Mouse (Mus musculus) forebrain, embryonic 14.5 days (tissue): ENCODE data around the gene Eepd1. TPM values are rescaled to one million over a fixed set of nuclear protein-coding genes. Genes with fewer than 3 reads are reported as not detected.

Experiments
- ATAC-seq: fragments of 200-750 bp; cut with Nextera tagmentation; 2 replicates; pipeline ENCODE4 v1.8.0; 2017; ENCODE audit warnings: mild to moderate bottlenecking, moderate library complexity
- DNase-seq: peaks from one replicate; pipeline ENCODE4 v3.0.0-alpha.2; 2015; ENCODE audit warnings: low spot score
- H3K27ac ChIP-seq: fragments of 300-500 bp; sonication (generic); 2 replicates; pipeline ENCODE4 v1.5.1; 2014; ENCODE audit warnings: low read depth, mild to moderate bottlenecking, control low read depth, low read length, moderate library complexity
- H3K27me3 ChIP-seq: fragments of 300-500 bp; sonication (generic); replicated peaks from 2 replicates; pipeline ENCODE4 v1.6.1; 2014; ENCODE audit warnings: low read length, control low read depth, mixed read lengths; ENCODE audit not compliant: control insufficient read depth, insufficient read depth
- H3K36me3 ChIP-seq: fragments of 300-500 bp; sonication (generic); 2 replicates; pipeline ENCODE4 v1.6.1; 2014; ENCODE audit warnings: low read length, control low read depth; ENCODE audit not compliant: control insufficient read depth, insufficient read depth
- H3K4me1 ChIP-seq: fragments of 300-500 bp; sonication (generic); 2 replicates; pipeline ENCODE4 v1.6.1; 2014; ENCODE audit warnings: antibody characterized with exemption, low read length, control low read depth; ENCODE audit not compliant: control insufficient read depth, insufficient read depth
- H3K4me2 ChIP-seq: fragments of 300-500 bp; sonication (generic); 2 replicates; pipeline ENCODE4 v1.6.1; 2014; ENCODE audit warnings: mild to moderate bottlenecking, control low read depth, low read length
- H3K4me3 ChIP-seq: fragments of 300-500 bp; sonication (generic); 2 replicates; pipeline ENCODE4 v1.5.1; 2014; ENCODE audit warnings: low read depth, low read length, control low read depth
- H3K9ac ChIP-seq: fragments of 300-500 bp; sonication (generic); 2 replicates; pipeline ENCODE4 v1.6.1; 2014; ENCODE audit warnings: mild to moderate bottlenecking, low read length, control low read depth, moderate library complexity
- H3K9me3 ChIP-seq: fragments of 300-500 bp; sonication (generic); replicated peaks from 2 replicates; pipeline ENCODE4 v1.6.1; 2016; ENCODE audit warnings: low read length, control low read depth, mixed read lengths; ENCODE audit not compliant: control insufficient read depth
- WGBS: fragments of 180-500 bp; shearing (Covaris S2); extraction: QIAGEN DNeasy Blood & Tissue Kit; methylation state at CpG from one replicate; pipeline ENCODE4 v1.1.7; 2014; 5-methylcytosine and 5-hydroxymethylcytosine counted together
- polyA plus RNA-seq: library from polyadenylated mRNA; unstranded; fragments of >200 nt; fragmentation: Nextera tagmentation; extraction: Ambion mirVana; gene quantifications from 2 replicates; pipeline ENCODE4 v1.2.1, GENCODE M21; 2014

Eepd1 gene
- polyA plus RNA-seq, 1 experiment from 2014 or later, result 9.7 TPM

DNA sequence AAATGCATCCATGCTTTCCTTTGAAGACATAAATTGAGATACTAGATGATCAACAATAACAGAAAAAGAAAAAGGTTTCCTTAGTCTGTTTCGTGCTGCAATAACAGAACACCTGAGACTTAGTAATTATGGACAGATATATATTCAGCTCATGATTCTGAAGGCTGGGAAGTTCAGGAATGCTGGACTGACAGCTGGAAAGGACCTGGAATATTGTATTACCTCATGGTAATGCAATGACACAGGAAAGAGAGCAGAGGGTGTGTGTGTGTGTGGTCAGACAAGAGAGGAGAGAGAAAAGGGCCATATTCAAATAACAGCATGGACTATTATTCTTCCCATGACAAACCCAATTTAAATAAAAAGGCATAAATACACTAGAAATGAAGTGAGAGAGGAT lies 17.0 kb upstream of the Eepd1 start:
- 76% methylated on average over 1 of the region's 1 CpGs for WGBS
- no peaks in the 10 kb centered on the region for H3K36me3 ChIP-seq
- H3K4me2 ChIP-seq, result no peak overlapping the region
- H3K27me3 ChIP-seq, result no peaks in the 10 kb centered on the region
- no peak overlapping the region for H3K27ac ChIP-seq
- DNase-seq (no peak), ATAC-seq (no peak)
- H3K4me1 ChIP-seq, result no peaks in the 10 kb centered on the region
- H3K9ac ChIP-seq, result no peak overlapping the region
- H3K9me3 ChIP-seq, result no peaks in the 10 kb centered on the region
- no peak overlapping the region for H3K4me3 ChIP-seq

DNA sequence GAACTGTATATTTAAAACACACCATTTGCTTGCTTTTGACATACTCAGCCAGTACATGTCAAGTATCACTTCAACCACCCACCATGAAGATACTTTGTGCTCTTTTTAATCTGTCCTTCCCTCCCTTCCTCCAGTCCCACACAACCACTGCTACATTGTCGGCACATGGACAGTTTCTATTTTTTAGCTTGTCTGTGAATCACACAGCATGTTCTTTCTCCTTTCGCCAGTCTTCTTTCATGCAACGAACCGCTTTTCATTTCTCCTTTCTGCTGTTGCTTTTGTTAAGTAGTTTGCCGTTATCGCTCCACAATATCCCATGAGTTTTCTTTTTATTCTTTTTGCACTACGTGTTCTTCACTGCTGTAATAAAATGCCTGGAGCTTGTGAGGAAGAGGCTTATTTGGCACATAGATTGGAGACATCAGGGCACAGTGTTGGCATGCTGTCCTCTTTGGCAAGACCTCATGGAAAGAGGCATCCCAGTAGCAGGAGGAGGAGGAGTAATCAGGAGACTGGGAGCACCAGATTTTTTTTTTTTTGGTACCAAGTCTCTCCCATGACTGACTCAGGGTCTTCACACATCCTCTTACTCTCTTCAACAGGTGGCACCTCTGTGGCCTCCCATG lies 1.8 kb upstream of the Eepd1 start:
- no peak for ATAC-seq
- no peak overlapping the region for H3K4me2 ChIP-seq

DNA sequence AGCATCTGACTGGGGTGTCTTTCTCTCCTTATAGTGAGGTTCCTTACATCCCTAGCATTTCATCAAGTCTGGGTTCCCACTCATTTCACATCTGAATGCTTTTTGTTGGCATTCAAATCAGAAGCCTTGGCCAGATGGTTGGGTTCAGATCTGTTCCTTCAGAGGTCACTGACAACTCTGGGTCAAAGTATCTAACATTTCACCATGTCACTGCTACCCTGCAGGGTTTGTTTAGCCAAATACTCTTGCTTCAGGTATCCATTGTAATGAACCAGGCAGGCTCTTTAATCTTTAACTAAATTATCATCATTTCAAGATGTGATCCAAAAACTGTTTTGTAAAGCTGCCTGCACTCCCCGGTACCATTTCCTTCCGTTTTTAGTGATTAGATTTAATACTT lies 671 bp upstream of the Eepd1 start:
- H3K4me2 ChIP-seq, result no peak overlapping the region
- H3K27me3 ChIP-seq, result no peaks in the 10 kb centered on the region
- H3K36me3 ChIP-seq, result no peaks in the 10 kb centered on the region
- DNase-seq (no peak), ATAC-seq (no peak)
- peaks cover 13% of the 10 kb centered on the region for H3K4me1 ChIP-seq
- H3K9me3 ChIP-seq, result no peaks in the 10 kb centered on the region
- WGBS, result 91% methylated on average over 2 of the region's 2 CpGs
- H3K9ac ChIP-seq, result no peak overlapping the region
- no peak overlapping the region for H3K4me3 ChIP-seq
- no peak overlapping the region for H3K27ac ChIP-seq

More for the DNA sequence above, 1.8 kb upstream of the Eepd1 start:
- no peaks in the 10 kb centered on the region for H3K27me3 ChIP-seq
- no peak for DNase-seq
- no peaks in the 10 kb centered on the region for H3K9me3 ChIP-seq
- H3K27ac ChIP-seq, result no peak overlapping the region
- 93% methylated on average over 7 of the region's 7 CpGs for WGBS
- H3K4me1 ChIP-seq, result peaks cover 12% of the 10 kb centered on the region
- no peak overlapping the region for H3K9ac ChIP-seq
- no peak overlapping the region for H3K4me3 ChIP-seq
- no peaks in the 10 kb centered on the region for H3K36me3 ChIP-seq

DNA sequence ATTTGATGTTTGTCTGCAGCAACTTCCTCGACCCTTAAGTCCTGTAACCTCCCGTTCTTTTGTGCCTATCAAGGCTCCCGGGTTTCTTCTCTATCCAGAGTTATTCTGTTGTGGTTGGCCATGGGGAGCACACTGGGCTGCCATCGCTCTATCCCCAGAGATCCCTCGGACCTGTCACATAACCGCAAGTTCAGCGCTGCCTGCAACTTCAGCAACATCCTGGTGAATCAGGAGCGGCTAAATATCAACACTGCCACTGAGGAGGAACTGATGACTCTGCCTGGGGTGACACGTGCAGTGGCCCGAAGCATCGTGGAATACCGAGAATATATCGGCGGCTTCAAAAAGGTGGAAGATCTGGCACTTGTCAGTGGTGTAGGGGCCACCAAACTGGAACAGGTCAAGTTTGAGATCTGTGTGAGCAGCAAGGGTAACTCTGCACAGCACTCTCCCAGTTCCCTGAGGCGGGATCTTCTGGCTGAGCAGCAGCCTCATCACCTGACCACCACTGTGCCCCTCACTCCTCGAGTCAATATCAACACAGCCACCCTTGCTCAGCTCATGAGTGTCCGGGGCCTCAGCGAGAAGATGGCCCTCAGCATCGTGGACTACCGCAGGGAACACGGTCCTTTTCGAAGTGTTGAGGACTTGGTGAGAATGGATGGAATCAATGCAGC lies 1.1 kb downstream of the Eepd1 start:
- no peaks in the 10 kb centered on the region for H3K36me3 ChIP-seq
- WGBS, result 54% methylated on average over 22 of the region's 22 CpGs
- ATAC-seq, result no peak
- no peak for DNase-seq
- peak overlapping the region; percentile 63 for H3K4me3 ChIP-seq
- no peak overlapping the region for H3K27ac ChIP-seq
- H3K4me2 ChIP-seq, result peak overlapping the region; percentile 77
- H3K4me1 ChIP-seq, result peaks cover 16% of the 10 kb centered on the region
- H3K27me3 ChIP-seq, result no peaks in the 10 kb centered on the region
- H3K9me3 ChIP-seq, result no peaks in the 10 kb centered on the region
- peak overlapping the region; percentile 77 for H3K9ac ChIP-seq

GRCm38 (mm10) chr9:25482999-25483347 lies 1.6 kb downstream of the Eepd1 start:
- no peaks in the 10 kb centered on the region for H3K27me3 ChIP-seq
- no peaks in the 10 kb centered on the region for H3K9me3 ChIP-seq
- no peak overlapping the region for H3K4me3 ChIP-seq
- no peaks in the 10 kb centered on the region for H3K36me3 ChIP-seq
- peak overlapping the region; percentile 77 for H3K4me2 ChIP-seq
- DNase-seq (no peak), ATAC-seq (no peak)
- peaks cover 16% of the 10 kb centered on the region for H3K4me1 ChIP-seq
- no peak overlapping the region for H3K27ac ChIP-seq
- H3K9ac ChIP-seq, result no peak overlapping the region
- WGBS, result 87% methylated on average over 9 of the region's 9 CpGs

- Histone ChIP-seq H3K9ac (no peak overlapping the region; the same call in 1 of the 2 replicates), H3K36me3 (no peaks in the 10 kb centered on the region), H3K4me1 (peaks cover 16% of the 10 kb centered on the region), H3K27ac (no peak overlapping the region), H3K9me3 (no peaks in the 10 kb centered on the region), H3K4me2 (peak overlapping the region; percentile 77), H3K27me3 (no peaks in the 10 kb centered on the region), H3K4me3 (0 out of 2 replicates have a peak overlapping the region, but pooled peaks have one; percentile 6)
- DNase-seq (no peak), ATAC-seq (no peak)
- WGBS, result 63% methylated on average over 9 of the region's 9 CpGs
Observed at GRCm38 (mm10) chr9:25483931-25484618, 2.7 kb downstream of the Eepd1 start.

DNA sequence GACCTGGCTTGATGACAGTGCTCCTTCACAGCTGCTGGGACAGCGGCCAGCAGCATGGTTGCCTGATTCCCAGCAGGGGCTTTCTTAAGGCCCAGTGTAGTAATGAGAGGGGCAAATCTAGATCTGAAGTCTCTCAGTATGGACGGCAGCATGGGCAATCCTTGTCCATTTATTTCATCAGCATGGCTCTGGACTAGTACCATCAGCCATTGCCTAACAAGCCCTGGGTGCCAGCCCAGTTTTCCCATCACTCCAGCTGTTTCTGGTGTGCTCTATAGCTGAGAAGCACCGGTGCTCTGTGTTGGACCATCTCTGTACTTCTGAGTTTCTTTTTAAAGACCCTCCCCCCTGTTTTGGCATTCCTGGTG lies 3.3 kb downstream of the Eepd1 start:
- Histone ChIP-seq H3K9me3 (no peaks in the 10 kb centered on the region), H3K4me1 (peaks cover 16% of the 10 kb centered on the region), H3K4me2 (peak overlapping the region; percentile 77), H3K9ac (peak overlapping the region; percentile 25; the same call in 1 of the 2 replicates), H3K27me3 (no peaks in the 10 kb centered on the region), H3K4me3 (0 out of 2 replicates have a peak overlapping the region, but pooled peaks have one; percentile 6), H3K27ac (no peak overlapping the region), H3K36me3 (no peaks in the 10 kb centered on the region)
- ATAC-seq (no peak), DNase-seq (no peak)
- 54% methylated on average over 3 of the region's 3 CpGs for WGBS

DNA sequence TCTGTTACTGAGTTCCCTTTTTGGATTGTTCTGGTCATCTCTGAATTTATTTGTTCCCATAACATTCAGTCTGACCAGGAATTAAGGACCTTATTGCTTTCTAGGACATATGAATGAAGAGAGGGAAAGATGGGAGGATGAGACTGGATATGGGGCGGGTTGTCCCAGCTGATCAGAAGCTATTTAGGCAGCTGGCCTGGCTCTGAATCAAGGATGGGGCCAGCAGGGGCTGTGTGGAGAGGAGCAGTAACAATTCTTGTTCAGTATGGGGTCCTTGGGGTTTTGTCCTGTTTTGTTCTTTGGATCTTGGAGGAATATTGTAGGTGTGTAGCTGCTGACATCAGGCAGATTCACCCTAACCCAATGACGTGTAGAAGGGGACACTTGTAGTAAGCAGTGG lies 3.7 kb downstream of the Eepd1 start:
- H3K9ac ChIP-seq, result peak overlapping the region; percentile 25; the same call in 1 of the 2 replicates

DNA sequence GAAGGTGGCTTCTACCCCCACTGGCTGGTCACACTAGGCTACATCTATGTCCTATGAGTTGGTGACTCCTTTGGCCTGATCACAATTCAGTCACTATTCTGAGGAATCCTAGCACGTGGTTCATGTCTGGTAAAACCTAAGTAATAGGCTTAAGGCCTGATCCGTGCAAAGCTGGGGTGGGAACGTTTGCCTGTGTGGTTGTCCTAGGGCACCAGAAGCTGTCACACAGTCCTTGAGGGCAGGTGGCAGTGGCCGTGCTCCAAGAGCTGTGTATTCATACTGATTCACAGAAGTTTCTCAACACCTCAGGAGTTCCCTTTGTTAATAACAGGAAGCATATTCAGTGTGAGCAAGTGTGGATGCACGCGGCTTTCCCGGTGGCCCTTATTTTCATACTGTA lies 4.1 kb downstream of the Eepd1 start:
- no peak overlapping the region for H3K9ac ChIP-seq
- H3K36me3 ChIP-seq, result no peaks in the 10 kb centered on the region
- H3K9me3 ChIP-seq, result no peaks in the 10 kb centered on the region
- H3K4me3 ChIP-seq, result no peak overlapping the region
- H3K27ac ChIP-seq, result no peak overlapping the region
- 64% methylated on average over 7 of the region's 7 CpGs for WGBS
- no peak for ATAC-seq
- 0 out of 2 replicates have a peak overlapping the region, but pooled peaks have one; percentile 77 for H3K4me2 ChIP-seq
- DNase-seq, result no peak
- H3K4me1 ChIP-seq, result peaks cover 16% of the 10 kb centered on the region
- no peaks in the 10 kb centered on the region for H3K27me3 ChIP-seq

More for the DNA sequence above, 3.7 kb downstream of the Eepd1 start:
- 0 out of 2 replicates have a peak overlapping the region, but pooled peaks have one; percentile 6 for H3K4me3 ChIP-seq
- DNase-seq (no peak), ATAC-seq (no peak)
- H3K4me2 ChIP-seq, result peak overlapping the region; percentile 77; the same call in 1 of the 2 replicates
- WGBS, result 73% methylated on average over 2 of the region's 2 CpGs
- H3K27ac ChIP-seq, result no peak overlapping the region
- peaks cover 16% of the 10 kb centered on the region for H3K4me1 ChIP-seq
- no peaks in the 10 kb centered on the region for H3K36me3 ChIP-seq
- no peaks in the 10 kb centered on the region for H3K9me3 ChIP-seq
- H3K27me3 ChIP-seq, result no peaks in the 10 kb centered on the region
